Mouse (Mus musculus) bone marrow macrophage, adult 2 months (primary cell): Measurements from ENCODE around the gene Asb15.

Source experiments
- CTCF ChIP-seq: IDR thresholded peaks from 2 replicates; pipeline ENCODE4 v1.5.1; 2012; ENCODE audit warnings: low read depth, mild to moderate bottlenecking, low read length, moderate library complexity
- POLR2A ChIP-seq: IDR thresholded peaks from 2 replicates; pipeline ENCODE4 v1.6.1; 2012; ENCODE audit warnings: mild to moderate bottlenecking, low read depth, low read length, borderline replicate concordance

DNA sequence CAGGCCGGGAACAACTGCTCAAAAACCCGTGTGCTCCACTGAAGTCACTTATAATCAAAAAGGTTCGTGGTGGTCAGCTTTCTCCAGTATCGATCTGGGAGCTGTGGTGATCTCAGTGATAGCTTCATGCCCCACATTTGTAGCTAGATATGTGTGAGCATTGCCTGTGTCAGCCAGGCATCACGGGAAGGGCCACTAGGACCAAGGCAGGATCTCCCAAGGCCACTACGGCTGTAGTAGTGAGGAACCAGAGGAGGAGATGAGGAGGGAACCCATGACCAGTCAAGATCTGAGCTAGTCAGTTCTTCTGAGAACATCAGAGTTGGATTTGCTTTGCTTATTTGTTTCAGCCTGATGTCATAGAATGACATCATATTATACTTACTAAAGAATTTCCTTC is 71.2 kb downstream of the Asb15 start:
- TF ChIP-seq POLR2A (no peak), CTCF (no peak)
